Mouse (Mus musculus) forebrain, embryonic 11.5 days (tissue): Measurements from ENCODE around the gene Hist2h3b. TPM values are rescaled to one million over a fixed set of nuclear protein-coding genes. Genes with fewer than 3 reads are reported as not detected.
"Not testable (repeated sequence)": the region's sequence is repeated elsewhere in the genome, so short reads cannot be mapped to it uniquely, and the experiment has no call there.

Source experiments
- ATAC-seq: fragments of 200-750 bp; cut with Nextera tagmentation; replicated peaks from 2 replicates; pipeline ENCODE4 v1.8.0; 2017; ENCODE audit warnings: moderate TSS enrichment; ENCODE audit not compliant: low FRiP score
- DNase-seq: peaks from one replicate; pipeline ENCODE4 v3.0.0-alpha.2; 2017; ENCODE audit warnings: low spot score
- H3K27ac ChIP-seq: fragments of 300-500 bp; sonication (generic); 2 replicates; pipeline ENCODE4 v1.5.1; 2014; ENCODE audit warnings: low read depth, low read length
- H3K27me3 ChIP-seq: fragments of 300-500 bp; sonication (generic); 2 replicates; pipeline ENCODE4 v1.6.1; 2014; ENCODE audit warnings: mild to moderate bottlenecking, low read length, mixed read lengths; ENCODE audit not compliant: control insufficient read depth, insufficient read depth
- H3K36me3 ChIP-seq: fragments of 300-500 bp; sonication (generic); 2 replicates; pipeline ENCODE4 v1.6.1; 2014; ENCODE audit warnings: mild to moderate bottlenecking, low read length, moderate library complexity, mixed read lengths; ENCODE audit not compliant: control insufficient read depth, insufficient read depth
- H3K4me1 ChIP-seq: fragments of 300-500 bp; sonication (generic); replicated peaks from 2 replicates; pipeline ENCODE4 v1.6.1; 2014; ENCODE audit warnings: low read length, mixed read lengths; ENCODE audit not compliant: control insufficient read depth, insufficient read depth
- H3K4me2 ChIP-seq: fragments of 300-500 bp; sonication (generic); 2 replicates; pipeline ENCODE4 v1.6.1; 2014; ENCODE audit warnings: low read depth, mild to moderate bottlenecking, low read length, moderate library complexity, mixed read lengths; ENCODE audit not compliant: severe bottlenecking
- H3K4me3 ChIP-seq: fragments of 300-500 bp; sonication (generic); 2 replicates; pipeline ENCODE4 v1.5.1; 2014; ENCODE audit warnings: low read depth, low read length
- H3K9ac ChIP-seq: fragments of 300-500 bp; sonication (generic); 2 replicates; pipeline ENCODE4 v1.6.1; 2014; ENCODE audit warnings: low read length
- H3K9me3 ChIP-seq: fragments of 300-500 bp; sonication (generic); 2 replicates; pipeline ENCODE4 v1.6.1; 2016; ENCODE audit warnings: low read length, mixed read lengths; ENCODE audit not compliant: control insufficient read depth
- WGBS: fragments of 180-500 bp; shearing (Covaris S2); extraction: QIAGEN DNeasy Blood & Tissue Kit; methylation state at CpG from one replicate; pipeline ENCODE4 v1.1.7; 2014; 5-methylcytosine and 5-hydroxymethylcytosine counted together
- polyA plus RNA-seq: library from polyadenylated mRNA; unstranded; fragments of >200 nt; fragmentation: Nextera tagmentation; extraction: Ambion mirVana; gene quantifications from 2 replicates; pipeline ENCODE4 v1.2.1, GENCODE M21; 2014

Hist2h3b gene
- polyA plus RNA-seq, 1 experiment from 2014 or later = 105 TPM

- peak overlapping the region; percentile 55 for H3K4me2 ChIP-seq
- DNase-seq (no peak), ATAC-seq (no peak)
- no peaks in the 10 kb centered on the region for H3K36me3 ChIP-seq
- H3K27me3 ChIP-seq = no peaks in the 10 kb centered on the region
- H3K27ac ChIP-seq = no peak overlapping the region
- H3K4me3 ChIP-seq = peak overlapping the region; percentile 33
- H3K9me3 ChIP-seq = no peaks in the 10 kb centered on the region
- 89% methylated on average over 4 of the region's 4 CpGs for WGBS
- peak overlapping the region; percentile 65 for H3K9ac ChIP-seq
- H3K4me1 ChIP-seq = 0 out of 2 replicates have a peak, but pooled peaks cover 2% of the 10 kb centered on the region
Observed at GRCm38 (mm10) chr3:96236834-96237334, 31.6 kb upstream of the Hist2h3b start.

- H3K4me3 ChIP-seq = peak overlapping the region; percentile 33
- no peaks in the 10 kb centered on the region for H3K9me3 ChIP-seq
- H3K9ac ChIP-seq = peak overlapping the region; percentile 65
- no peaks in the 10 kb centered on the region for H3K36me3 ChIP-seq
- ATAC-seq = no peak
- H3K27ac ChIP-seq = peak overlapping the region; percentile 75
- H3K27me3 ChIP-seq = no peaks in the 10 kb centered on the region
- 27% methylated on average over 7 of the region's 7 CpGs for WGBS
- H3K4me1 ChIP-seq = 0 out of 2 replicates have a peak, but pooled peaks cover 2% of the 10 kb centered on the region
- peak; percentile 59 for DNase-seq
- H3K4me2 ChIP-seq = peak overlapping the region; percentile 55
Observed at GRCm38 (mm10) chr3:96237335-96237903, 31.0 kb upstream of the Hist2h3b start.

GRCm38 (mm10) chr3:96237904-96238511 is 30.4 kb upstream of the Hist2h3b start:
- under 1% methylated on average over 12 of the region's 12 CpGs for WGBS
- DNase-seq (no peak), ATAC-seq (no peak)
- Histone ChIP-seq H3K27ac (peak overlapping the region; percentile 75), H3K4me3 (peak overlapping the region; percentile 33), H3K4me2 (peak overlapping the region; percentile 55), H3K27me3 (no peaks in the 10 kb centered on the region), H3K36me3 (no peaks in the 10 kb centered on the region), H3K9ac (peak overlapping the region; percentile 65), H3K9me3 (no peaks in the 10 kb centered on the region), H3K4me1 (0 out of 2 replicates have a peak, but pooled peaks cover 2% of the 10 kb centered on the region)

- Histone ChIP-seq H3K4me2 (peak within 1 kb of the TSS; percentile 55), H3K27ac (peak within 1 kb of the TSS; percentile 75), H3K9ac (peak within 1 kb of the TSS; percentile 65), H3K4me3 (peak within 1 kb of the TSS; percentile 33)
- H3K27me3 ChIP-seq, DNase-seq, H3K9me3 ChIP-seq, H3K4me1 ChIP-seq, H3K36me3 ChIP-seq: not testable (repeated sequence)
- WGBS = 0% methylated on average over 10 of the region's 68 CpGs
- peak; percentile 93 for ATAC-seq
Observed at GRCm38 (mm10) chr3:96238954-96239793, 29.3 kb upstream of the Hist2h3b start, which contains the start of gene Hist2h3c2. TSS of gene Hist2h3c2 (minus strand) at chr3:96239127.

GRCm38 (mm10) chr3:96239949-96240798 is 28.3 kb upstream of the Hist2h3b start, which contains the start of gene Hist2h2aa2:
TSS of gene Hist2h2aa2 (minus strand) at chr3:96240276.
- Histone ChIP-seq H3K4me3 (peak within 1 kb of the TSS; percentile 21; the same call in 1 of the 2 replicates), H3K4me2 (peak within 1 kb of the TSS; percentile 31; the same call in 1 of the 2 replicates), H3K27ac (peak within 1 kb of the TSS; percentile 84), H3K9ac (peak within 1 kb of the TSS; percentile 64)
- not testable (repeated sequence) for H3K27me3 ChIP-seq, H3K4me1 ChIP-seq, H3K9me3 ChIP-seq, H3K36me3 ChIP-seq
- peak; percentile 80 for ATAC-seq
- peak; percentile 87 for DNase-seq
- WGBS = 6% methylated on average over 24 of the region's 85 CpGs

GRCm38 (mm10) chr3:96240799-96241197 is 27.7 kb upstream of the Hist2h3b start:
- no peak for DNase-seq
- Histone ChIP-seq H3K4me3 (no peak overlapping the region), H3K27ac (peak overlapping the region; percentile 84), H3K9me3 (no peaks in the 10 kb centered on the region), H3K4me1 (peaks cover 6% of the 10 kb centered on the region; the same call in 1 of the 2 replicates), H3K27me3 (no peaks in the 10 kb centered on the region), H3K4me2 (no peak overlapping the region), H3K9ac (peak overlapping the region; percentile 64), H3K36me3 (no peaks in the 10 kb centered on the region)
- WGBS = 76% methylated on average over 9 of the region's 9 CpGs
- ATAC-seq = no peak

GRCm38 (mm10) chr3:96243921-96244572 is 24.4 kb upstream of the Hist2h3b start:
- 0 out of 2 replicates have a peak overlapping the region, but pooled peaks have one; percentile 41 for H3K4me3 ChIP-seq
- H3K27me3 ChIP-seq = no peaks in the 10 kb centered on the region; the same call in 1 of the 2 replicates
- H3K9me3 ChIP-seq = no peaks in the 10 kb centered on the region
- no peak for ATAC-seq
- peak overlapping the region; percentile 85 for H3K9ac ChIP-seq
- H3K27ac ChIP-seq = peak overlapping the region; percentile 97
- H3K4me2 ChIP-seq = peak overlapping the region; percentile 63; the same call in 1 of the 2 replicates
- H3K4me1 ChIP-seq = peaks cover 6% of the 10 kb centered on the region; the same call in 1 of the 2 replicates
- DNase-seq = no peak
- WGBS = 86% methylated on average over 7 of the region's 7 CpGs
- no peaks in the 10 kb centered on the region for H3K36me3 ChIP-seq
